Mouse (Mus musculus): ENCODE results near the gene Bcl2l11. TPM values are rescaled to one million over a fixed set of nuclear protein-coding genes. Genes with fewer than 3 reads are reported as not detected.
"Not testable (repeated sequence)": the region's sequence is repeated elsewhere in the genome, so short reads cannot be mapped to it uniquely, and the experiment has no call there.

Gene Bcl2l11
- polyA plus RNA-seq, 1 experiment from 2014 or later = 29.4 TPM

- Histone ChIP-seq H3K9ac (no peak overlapping the region), H3K9me3 (no peaks in the 10 kb centered on the region), H3K36me3 (no peaks in the 10 kb centered on the region), H3K27me3 (no peaks in the 10 kb centered on the region), H3K4me3 (no peak overlapping the region), H3K4me1 (no peaks in the 10 kb centered on the region), H3K27ac (no peak overlapping the region), H3K4me2 (no peak overlapping the region)
- ATAC-seq (ENCODE audit: borderline replicate concordance, extremely low read depth, low FRiP score, low TSS enrichment) = no peak
- WGBS = 75% methylated on average over 11 of the region's 11 CpGs
Observed at GRCm38 (mm10) chr2:128091431-128092369, 34.1 kb upstream of the Bcl2l11 start.

- H3K36me3 ChIP-seq = no peaks in the 10 kb centered on the region
- no peak overlapping the region for H3K4me3 ChIP-seq
- no peaks in the 10 kb centered on the region for H3K9me3 ChIP-seq
- ATAC-seq (ENCODE audit: borderline replicate concordance, extremely low read depth, low FRiP score, low TSS enrichment) = no peak
- H3K4me1 ChIP-seq = no peaks in the 10 kb centered on the region
- H3K4me2 ChIP-seq = no peak overlapping the region
- H3K27me3 ChIP-seq = no peaks in the 10 kb centered on the region
- 78% methylated on average over 2 of the region's 2 CpGs for WGBS
- H3K9ac ChIP-seq = no peak overlapping the region
- no peak overlapping the region for H3K27ac ChIP-seq
Observed at GRCm38 (mm10) chr2:128092451-128092850, 33.4 kb upstream of the Bcl2l11 start.

- no peak overlapping the region for H3K4me2 ChIP-seq
- H3K36me3 ChIP-seq = no peaks in the 10 kb centered on the region
- no peak overlapping the region for H3K27ac ChIP-seq
- H3K9ac ChIP-seq = no peak overlapping the region
- no peak overlapping the region for H3K4me3 ChIP-seq
- H3K4me1 ChIP-seq = no peaks in the 10 kb centered on the region
- ATAC-seq (ENCODE audit: borderline replicate concordance, extremely low read depth, low FRiP score, low TSS enrichment) = no peak
- H3K27me3 ChIP-seq = no peaks in the 10 kb centered on the region
- 72% methylated on average over 5 of the region's 5 CpGs for WGBS
- H3K9me3 ChIP-seq = no peaks in the 10 kb centered on the region
Observed at GRCm38 (mm10) chr2:128094196-128094595, 31.6 kb upstream of the Bcl2l11 start.

GRCm38 (mm10) chr2:128094602-128095001 lies 31.2 kb upstream of the Bcl2l11 start:
- Histone ChIP-seq H3K4me3 (no peak overlapping the region), H3K4me1 (no peaks in the 10 kb centered on the region), H3K9me3 (no peaks in the 10 kb centered on the region), H3K4me2 (no peak overlapping the region), H3K27ac (no peak overlapping the region), H3K36me3 (no peaks in the 10 kb centered on the region), H3K9ac (no peak overlapping the region), H3K27me3 (no peaks in the 10 kb centered on the region)
- no peak for ATAC-seq (ENCODE audit: borderline replicate concordance, extremely low read depth, low FRiP score, low TSS enrichment)
- WGBS = 47% methylated on average over 2 of the region's 2 CpGs

GRCm38 (mm10) chr2:128095270-128095669 lies 30.6 kb upstream of the Bcl2l11 start:
- ATAC-seq (ENCODE audit: borderline replicate concordance, extremely low read depth, low FRiP score, low TSS enrichment) = no peak
- no peak overlapping the region for H3K9ac ChIP-seq
- no peaks in the 10 kb centered on the region for H3K36me3 ChIP-seq
- H3K27me3 ChIP-seq = no peaks in the 10 kb centered on the region
- H3K4me2 ChIP-seq = no peak overlapping the region
- no peaks in the 10 kb centered on the region for H3K4me1 ChIP-seq
- no peak overlapping the region for H3K4me3 ChIP-seq
- 32% methylated on average over 1 of the region's 1 CpGs for WGBS
- H3K9me3 ChIP-seq = no peaks in the 10 kb centered on the region
- no peak overlapping the region for H3K27ac ChIP-seq

GRCm38 (mm10) chr2:128096070-128096469 lies 29.8 kb upstream of the Bcl2l11 start:
- Histone ChIP-seq H3K4me1 (no peaks in the 10 kb centered on the region), H3K36me3 (no peaks in the 10 kb centered on the region), H3K9ac (no peak overlapping the region), H3K9me3 (no peaks in the 10 kb centered on the region), H3K27me3 (no peaks in the 10 kb centered on the region), H3K4me2 (no peak overlapping the region), H3K27ac (no peak overlapping the region), H3K4me3 (no peak overlapping the region)
- 68% methylated on average over 1 of the region's 1 CpGs for WGBS
- ATAC-seq (ENCODE audit: borderline replicate concordance, extremely low read depth, low FRiP score, low TSS enrichment) = no peak

GRCm38 (mm10) chr2:128098118-128098517 lies 27.7 kb upstream of the Bcl2l11 start:
- H3K4me3 ChIP-seq; ATAC-seq (ENCODE audit: borderline replicate concordance, extremely low read depth, low FRiP score, low TSS enrichment); H3K36me3 ChIP-seq; H3K27me3 ChIP-seq; H3K4me2 ChIP-seq; H3K27ac ChIP-seq; H3K4me1 ChIP-seq; H3K9me3 ChIP-seq; H3K9ac ChIP-seq: not testable (repeated sequence)
- 86% methylated on average over 4 of the region's 5 CpGs for WGBS

GRCm38 (mm10) chr2:128102086-128102485 lies 23.8 kb upstream of the Bcl2l11 start:
- Histone ChIP-seq H3K4me3 (no peak overlapping the region), H3K4me2 (no peak overlapping the region), H3K9ac (no peak overlapping the region), H3K4me1 (no peaks in the 10 kb centered on the region), H3K9me3 (no peaks in the 10 kb centered on the region), H3K36me3 (no peaks in the 10 kb centered on the region), H3K27ac (no peak overlapping the region), H3K27me3 (no peaks in the 10 kb centered on the region)
- ATAC-seq (ENCODE audit: borderline replicate concordance, extremely low read depth, low FRiP score, low TSS enrichment) = no peak
- 86% methylated on average over 9 of the region's 9 CpGs for WGBS

- Histone ChIP-seq H3K9me3 (no peaks in the 10 kb centered on the region), H3K27me3 (no peaks in the 10 kb centered on the region), H3K4me2 (no peak overlapping the region), H3K4me3 (no peak overlapping the region), H3K4me1 (no peaks in the 10 kb centered on the region), H3K36me3 (no peaks in the 10 kb centered on the region), H3K27ac (no peak overlapping the region), H3K9ac (no peak overlapping the region)
- no peak for ATAC-seq (ENCODE audit: borderline replicate concordance, extremely low read depth, low FRiP score, low TSS enrichment)
- 49% methylated on average over 5 of the region's 5 CpGs for WGBS
Observed at GRCm38 (mm10) chr2:128104815-128105214, 21.0 kb upstream of the Bcl2l11 start.

- Histone ChIP-seq H3K27ac (no peak overlapping the region), H3K4me1 (no peaks in the 10 kb centered on the region), H3K9me3 (no peaks in the 10 kb centered on the region), H3K9ac (no peak overlapping the region), H3K4me3 (peak overlapping the region; percentile 6; the same call in 1 of the 2 replicates), H3K4me2 (peak overlapping the region; percentile 37), H3K36me3 (no peaks in the 10 kb centered on the region), H3K27me3 (no peaks in the 10 kb centered on the region)
- 58% methylated on average over 11 of the region's 11 CpGs for WGBS
- ATAC-seq (ENCODE audit: borderline replicate concordance, extremely low read depth, low FRiP score, low TSS enrichment) = no peak
Observed at GRCm38 (mm10) chr2:128105651-128106050, 20.2 kb upstream of the Bcl2l11 start.

GRCm38 (mm10) chr2:128111537-128111936 lies 14.3 kb upstream of the Bcl2l11 start:
- H3K9ac ChIP-seq = no peak overlapping the region
- WGBS = 72% methylated on average over 9 of the region's 9 CpGs
- no peaks in the 10 kb centered on the region for H3K36me3 ChIP-seq
- H3K4me3 ChIP-seq = no peak overlapping the region
- no peaks in the 10 kb centered on the region for H3K4me1 ChIP-seq
- H3K9me3 ChIP-seq = no peaks in the 10 kb centered on the region
- no peak for ATAC-seq (ENCODE audit: borderline replicate concordance, extremely low read depth, low FRiP score, low TSS enrichment)
- no peak overlapping the region for H3K4me2 ChIP-seq
- no peak overlapping the region for H3K27ac ChIP-seq
- no peaks in the 10 kb centered on the region for H3K27me3 ChIP-seq

GRCm38 (mm10) chr2:128114621-128115020 lies 11.2 kb upstream of the Bcl2l11 start:
- WGBS = 73% methylated on average over 3 of the region's 3 CpGs
- H3K36me3 ChIP-seq = no peaks in the 10 kb centered on the region
- no peak for ATAC-seq (ENCODE audit: borderline replicate concordance, extremely low read depth, low FRiP score, low TSS enrichment)
- H3K27me3 ChIP-seq = no peaks in the 10 kb centered on the region
- no peak overlapping the region for H3K4me3 ChIP-seq
- H3K27ac ChIP-seq = no peak overlapping the region
- H3K4me1 ChIP-seq = no peaks in the 10 kb centered on the region
- no peak overlapping the region for H3K4me2 ChIP-seq
- H3K9ac ChIP-seq = no peak overlapping the region
- no peaks in the 10 kb centered on the region for H3K9me3 ChIP-seq

Measured in lung, embryonic 15.5 days (tissue).